Mouse (Mus musculus) heart, embryonic 12.5 days (tissue): ENCODE data around the gene Cflar. TPM values are rescaled to one million over a fixed set of nuclear protein-coding genes. Genes with fewer than 3 reads are reported as not detected.
"Not testable (repeated sequence)": the region's sequence is repeated elsewhere in the genome, so short reads cannot be mapped to it uniquely, and the experiment has no call there.

Experiments used
- ATAC-seq: fragments of 200-750 bp; cut with Nextera tagmentation; 2 replicates; pipeline ENCODE4 v1.8.0; 2017; ENCODE audit warnings: moderate TSS enrichment, moderate library complexity; ENCODE audit not compliant: insufficient number of reproducible peaks, low FRiP score
- H3K27ac ChIP-seq: fragments of 300-500 bp; sonication (generic); 2 replicates; pipeline ENCODE4 v1.5.1; 2016; ENCODE audit warnings: mild to moderate bottlenecking, moderate library complexity; ENCODE audit not compliant: poor library complexity, severe bottlenecking
- H3K27me3 ChIP-seq: fragments of 300-500 bp; sonication (generic); replicated peaks from 2 replicates; pipeline ENCODE4 v1.6.1; 2016; ENCODE audit warnings: mild to moderate bottlenecking, moderate library complexity
- H3K36me3 ChIP-seq: fragments of 300-500 bp; sonication (generic); 2 replicates; pipeline ENCODE4 v1.6.1; 2016; ENCODE audit warnings: mild to moderate bottlenecking, moderate library complexity
- H3K4me1 ChIP-seq: fragments of 300-500 bp; sonication (generic); replicated peaks from 2 replicates; pipeline ENCODE4 v1.6.1; 2016; ENCODE audit warnings: mild to moderate bottlenecking
- H3K4me2 ChIP-seq: fragments of 300-500 bp; sonication (generic); 2 replicates; pipeline ENCODE4 v1.6.1; 2016; ENCODE audit warnings: mild to moderate bottlenecking, moderate library complexity
- H3K4me3 ChIP-seq: fragments of 300-500 bp; sonication (generic); 2 replicates; pipeline ENCODE4 v1.5.1; 2016; ENCODE audit warnings: mild to moderate bottlenecking
- H3K9ac ChIP-seq: fragments of 300-500 bp; sonication (generic); 2 replicates; pipeline ENCODE4 v1.6.1; 2016; ENCODE audit warnings: mild to moderate bottlenecking, moderate library complexity
- H3K9me3 ChIP-seq: fragments of 300-500 bp; sonication (generic); replicated peaks from 2 replicates; pipeline ENCODE4 v1.6.1; 2016; ENCODE audit warnings: mild to moderate bottlenecking, moderate library complexity
- WGBS: fragments of 180-500 bp; shearing (Covaris S2); methylation state at CpG from one replicate; pipeline ENCODE4 v1.1.7; 2016; 5-methylcytosine and 5-hydroxymethylcytosine counted together
- polyA plus RNA-seq: library from polyadenylated mRNA; unstranded; fragments of >200 nt; fragmentation: Nextera tagmentation; extraction: Ambion mirVana; gene quantifications from 2 replicates; pipeline ENCODE4 v1.2.1, GENCODE M21; 2016

The Cflar gene
- polyA plus RNA-seq, 1 experiment from 2014 or later: 35.6 TPM

GRCm38 (mm10) chr1:58690834-58691488 is 20.3 kb upstream of the Cflar start:
- not testable (repeated sequence) for ATAC-seq, H3K9ac ChIP-seq, H3K9me3 ChIP-seq, H3K27me3 ChIP-seq, H3K4me1 ChIP-seq, H3K4me3 ChIP-seq, H3K36me3 ChIP-seq, H3K4me2 ChIP-seq, H3K27ac ChIP-seq
- WGBS: 67% methylated on average over 2 of the region's 3 CpGs

- not testable (repeated sequence) for H3K36me3 ChIP-seq
These were observed 19.6 kb upstream of the Cflar start for GRCm38 (mm10) chr1:58691718-58692117.

GRCm38 (mm10) chr1:58693696-58694095 is 17.6 kb upstream of the Cflar start:
- Histone ChIP-seq H3K4me3 (no peak overlapping the region), H3K27me3 (no peaks in the 10 kb centered on the region), H3K27ac (no peak overlapping the region), H3K4me1 (no peaks in the 10 kb centered on the region), H3K9me3 (0 out of 2 replicates have a peak, but pooled peaks cover 3% of the 10 kb centered on the region), H3K4me2 (no peak overlapping the region), H3K36me3 (no peaks in the 10 kb centered on the region), H3K9ac (no peak overlapping the region)
- 73% methylated on average over 1 of the region's 1 CpGs for WGBS
- ATAC-seq: no peak

More at GRCm38 (mm10) chr1:58691718-58692117, 19.6 kb upstream of the Cflar start:
- H3K27me3 ChIP-seq, ATAC-seq, H3K4me1 ChIP-seq, H3K9me3 ChIP-seq, H3K4me2 ChIP-seq, H3K4me3 ChIP-seq, H3K9ac ChIP-seq, H3K27ac ChIP-seq: not testable (repeated sequence)
- 25% methylated on average over 1 of the region's 1 CpGs for WGBS

GRCm38 (mm10) chr1:58695810-58696209 is 15.5 kb upstream of the Cflar start, which contains the start of gene Als2cr12:
Als2cr12 (minus strand) TSS chr1:58695989.
- H3K27ac ChIP-seq, H3K36me3 ChIP-seq, H3K4me2 ChIP-seq, ATAC-seq, H3K4me1 ChIP-seq, H3K27me3 ChIP-seq, H3K9ac ChIP-seq, H3K9me3 ChIP-seq, H3K4me3 ChIP-seq: not testable (repeated sequence)
- 85% methylated on average over 4 of the region's 4 CpGs for WGBS

GRCm38 (mm10) chr1:58697607-58698006 is 13.7 kb upstream of the Cflar start:
- not testable (repeated sequence) for H3K4me1 ChIP-seq, H3K27me3 ChIP-seq, H3K27ac ChIP-seq, H3K4me3 ChIP-seq, H3K36me3 ChIP-seq, H3K9me3 ChIP-seq, H3K9ac ChIP-seq, ATAC-seq, H3K4me2 ChIP-seq
- 64% methylated on average over 1 of the region's 1 CpGs for WGBS

GRCm38 (mm10) chr1:58698781-58699180 is 12.5 kb upstream of the Cflar start:
- no peak for ATAC-seq
- no peak overlapping the region for H3K4me3 ChIP-seq
- H3K4me2 ChIP-seq: no peak overlapping the region
- no peak overlapping the region for H3K9ac ChIP-seq
- no peak overlapping the region for H3K27ac ChIP-seq
- no peaks in the 10 kb centered on the region for H3K9me3 ChIP-seq
- 82% methylated on average over 4 of the region's 4 CpGs for WGBS
- H3K4me1 ChIP-seq: no peaks in the 10 kb centered on the region
- no peaks in the 10 kb centered on the region for H3K36me3 ChIP-seq
- H3K27me3 ChIP-seq: no peaks in the 10 kb centered on the region

- Histone ChIP-seq H3K4me3 (no peak overlapping the region), H3K27me3 (no peaks in the 10 kb centered on the region), H3K4me1 (no peaks in the 10 kb centered on the region), H3K9me3 (no peaks in the 10 kb centered on the region), H3K4me2 (no peak overlapping the region), H3K36me3 (no peaks in the 10 kb centered on the region), H3K9ac (no peak overlapping the region), H3K27ac (no peak overlapping the region)
- WGBS: 34% methylated on average over 3 of the region's 3 CpGs
- ATAC-seq: no peak
These were observed 11.3 kb upstream of the Cflar start for GRCm38 (mm10) chr1:58699988-58700387.

GRCm38 (mm10) chr1:58700580-58701162 is 10.6 kb upstream of the Cflar start:
- H3K36me3 ChIP-seq, H3K4me2 ChIP-seq, H3K4me3 ChIP-seq, H3K9ac ChIP-seq, H3K4me1 ChIP-seq, H3K27ac ChIP-seq, ATAC-seq, H3K27me3 ChIP-seq, H3K9me3 ChIP-seq: not testable (repeated sequence)
- 62% methylated on average over 5 of the region's 5 CpGs for WGBS

GRCm38 (mm10) chr1:58710043-58710442 is 1.3 kb upstream of the Cflar start:
- H3K4me2 ChIP-seq, H3K36me3 ChIP-seq, H3K9me3 ChIP-seq, H3K4me1 ChIP-seq, H3K27ac ChIP-seq, ATAC-seq, H3K9ac ChIP-seq, H3K4me3 ChIP-seq, H3K27me3 ChIP-seq: not testable (repeated sequence)
- 95% methylated on average over 1 of the region's 1 CpGs for WGBS

- Histone ChIP-seq H3K9me3 (no peaks in the 10 kb centered on the region), H3K27me3 (no peaks in the 10 kb centered on the region), H3K36me3 (peaks cover 10% of the 10 kb centered on the region), H3K9ac (peak overlapping the region; percentile 94), H3K4me3 (peak overlapping the region; percentile 61), H3K4me1 (peaks cover 15% of the 10 kb centered on the region; the same call in 1 of the 2 replicates), H3K4me2 (peak overlapping the region; percentile 78), H3K27ac (peak overlapping the region; percentile 100)
- ATAC-seq: no peak
- WGBS: 46% methylated on average over 10 of the region's 10 CpGs
These were observed 470 bp upstream of the Cflar start for GRCm38 (mm10) chr1:58710711-58711364.
